Mouse (Mus musculus) small intestine, adult 10 weeks (tissue): ENCODE data around the gene Efcab9. TPM values are rescaled to one million over a fixed set of nuclear protein-coding genes. Genes with fewer than 3 reads are reported as not detected.

Experiments used
- polyA plus RNA-seq: library from polyadenylated mRNA; stranded (reverse); fragments of 350-450 nt; fragmentation: Illumina TruSeq; extraction: RNeasy Lipid Tissue Mini Kit (QIAGEN cat#74804); gene quantifications from one replicate; pipeline ENCODE4 v1.2.3, GENCODE M21; 2014; ENCODE audit warnings: low replicate concordance

Efcab9 gene
- polyA plus RNA-seq: not detected

GRCm38 (mm10) chr11:32531871-32532764 lies at the start of gene Efcab9:
Efcab9 (minus strand) TSS chr11:32532081.

GRCm38 (mm10) chr11:32532765-32533481 lies 1.0 kb upstream of the Efcab9 start, which contains the start of gene Stk10:
Stk10 (plus strand) TSS chr11:32533305.

Other genes with a start within 250 kb of the Efcab9 start
- not detected for gene Hba-a1, start 248.6 kb downstream of the Efcab9 start, polyA plus RNA-seq
- gene Hbq1b, start 245.1 kb downstream of the Efcab9 start, polyA plus RNA-seq: not detected
- 1.7 TPM for gene Hba-a2, start 235.6 kb downstream of the Efcab9 start, polyA plus RNA-seq
- gene Hbq1a, start 232.0 kb downstream of the Efcab9 start, polyA plus RNA-seq: not detected
- 0.30 TPM for gene Sh3pxd2b, start 184.3 kb downstream of the Efcab9 start, polyA plus RNA-seq
- 0.59 TPM for gene Ubtd2, start 76.7 kb downstream of the Efcab9 start, polyA plus RNA-seq
- 1.2 TPM for gene Stk10, start 1.2 kb upstream of the Efcab9 start, polyA plus RNA-seq
- 57.1 TPM for gene Fbxw11, start 110.6 kb upstream of the Efcab9 start, polyA plus RNA-seq